Mouse (Mus musculus) layer of hippocampus, postnatal 25 days (tissue): ENCODE measurements at regions not wholly inside any gene's neighbourhood (a gene's known extent, or its start where the extent isn't known, plus 50 kb on each side); places are given as distances from the start of the nearest gene placed in this dataset.
A peak's percentile ranks its signal among the peaks of the same experiment; 100 is the strongest.

ENCODE experiments used
- DNase-seq, 2 experiments: peaks; one replicate each; pipeline ENCODE4 v3.0.0; 2022; ENCODE audit warnings: mixed read lengths in 2 of 2, low spot score in 1 of 2; ENCODE audit errors: extremely low spot score in 1 of 2

GRCm38 (mm10) chr10:121150668-121151067, 116.9 kb downstream of the Wif1 start:
- no peak for DNase-seq

GRCm38 (mm10) chr10:121153625-121154024, 119.9 kb downstream of the Wif1 start:
- no peak for DNase-seq

- no peak for DNase-seq
Measured at GRCm38 (mm10) chr10:121160499-121160898, 126.7 kb downstream of the Wif1 start.

- DNase-seq = no peak
Measured at GRCm38 (mm10) chr10:121161201-121161600, 127.4 kb downstream of the Wif1 start.

GRCm38 (mm10) chr10:121174022-121174421, 140.3 kb downstream of the Wif1 start:
- DNase-seq = no peak

GRCm38 (mm10) chr10:121189139-121189538, 155.4 kb downstream of the Wif1 start:
- DNase-seq = no peak

- DNase-seq = no peak
Measured at GRCm38 (mm10) chr10:121199236-121199635, 151.8 kb downstream of the Tbc1d30 start.

GRCm38 (mm10) chr10:121202531-121202930, 148.5 kb downstream of the Tbc1d30 start:
- DNase-seq = no peak

GRCm38 (mm10) chr10:121205551-121205950, 145.5 kb downstream of the Tbc1d30 start:
- DNase-seq = no peak

- peak; percentile 24 to 53 for DNase-seq
Measured at GRCm38 (mm10) chr10:121206002-121206742, 144.9 kb downstream of the Tbc1d30 start.

GRCm38 (mm10) chr10:121206743-121207039, 144.4 kb downstream of the Tbc1d30 start:
- DNase-seq = no peak
